Mouse (Mus musculus) gastrocnemius, postnatal 25 days (tissue): ENCODE results near the gene March8. TPM values are rescaled to one million over a fixed set of nuclear protein-coding genes. Genes with fewer than 3 reads are reported as not detected.

Experiments
- DNase-seq: peaks from one replicate; pipeline ENCODE4 v3.0.0; 2022
- total RNA-seq, 2 experiments: library from RNA; stranded (reverse); gene quantifications; 1 replicate in 1 of 2; 2 replicates in 1 of 2; pipeline ENCODE4 v1.2.3; 2021

Gene March8
- total RNA-seq, 2 experiments from 2014 or later: 24.4 to 27.1 TPM

- DNase-seq: no peak
Observed at GRCm38 (mm10) chr6:116407956-116408657, 70.3 kb downstream of the March8 start.

GRCm38 (mm10) chr6:116410436-116410835 is 72.6 kb downstream of the March8 start:
- no peak for DNase-seq

GRCm38 (mm10) chr6:116411716-116412115 is 73.9 kb downstream of the March8 start:
- no peak for DNase-seq

GRCm38 (mm10) chr6:116412546-116413325 is 74.9 kb downstream of the March8 start:
- no peak for DNase-seq

GRCm38 (mm10) chr6:116415126-116415676 is 77.4 kb downstream of the March8 start:
- DNase-seq: no peak

GRCm38 (mm10) chr6:116416000-116416552 is 78.3 kb downstream of the March8 start:
- no peak for DNase-seq

GRCm38 (mm10) chr6:116417518-116418315 is 79.9 kb downstream of the March8 start:
- DNase-seq: no peak

- no peak for DNase-seq
Observed at GRCm38 (mm10) chr6:116418487-116418886, 80.7 kb downstream of the March8 start.

- no peak for DNase-seq
Observed at GRCm38 (mm10) chr6:116419699-116420098, 81.9 kb downstream of the March8 start.

- DNase-seq: no peak
Observed at GRCm38 (mm10) chr6:116420271-116420670, 82.4 kb downstream of the March8 start.

- DNase-seq: no peak
Observed at GRCm38 (mm10) chr6:116422991-116423390, 85.2 kb downstream of the March8 start.

GRCm38 (mm10) chr6:116423664-116424063 is 85.8 kb downstream of the March8 start:
- no peak for DNase-seq

- no peak for DNase-seq
Observed at GRCm38 (mm10) chr6:116427552-116427951, 89.7 kb downstream of the March8 start.

- DNase-seq: no peak
Observed at GRCm38 (mm10) chr6:116428282-116428681, 90.5 kb downstream of the March8 start.

- DNase-seq: no peak
Observed at GRCm38 (mm10) chr6:116438864-116439263, 101.0 kb downstream of the March8 start.

- DNase-seq: no peak
Observed at GRCm38 (mm10) chr6:116439531-116439930, 101.7 kb downstream of the March8 start.

GRCm38 (mm10) chr6:116440447-116440846 is 102.6 kb downstream of the March8 start:
- DNase-seq: no peak

GRCm38 (mm10) chr6:116440849-116441248 is 103.0 kb downstream of the March8 start:
- DNase-seq: no peak

- peak; percentile 22 for DNase-seq
Observed at GRCm38 (mm10) chr6:116455781-116456180, 118.0 kb downstream of the March8 start.

- DNase-seq: no peak
Observed at GRCm38 (mm10) chr6:116456482-116456881, 118.7 kb downstream of the March8 start.

GRCm38 (mm10) chr6:116458728-116459127 is 120.9 kb downstream of the March8 start:
- DNase-seq: no peak
